Mouse (Mus musculus) spleen, adult 2 months (tissue): ENCODE results near the gene Prpf38a.

ENCODE experiments used
- CTCF ChIP-seq: fragments of 200-500 bp; IDR thresholded peaks from 2 replicates; pipeline ENCODE4 v1.5.1; 2011; ENCODE audit warnings: mild to moderate bottlenecking, inconsistent platforms; ENCODE audit not compliant: insufficient read depth, insufficient read length, insufficient replicate concordance; ENCODE audit errors: extremely low read depth
- POLR2A ChIP-seq: fragments of 200-500 bp; IDR thresholded peaks from 2 replicates; pipeline ENCODE4 v1.6.1; 2011; ENCODE audit warnings: low read depth, low read length, inconsistent platforms

DNA sequence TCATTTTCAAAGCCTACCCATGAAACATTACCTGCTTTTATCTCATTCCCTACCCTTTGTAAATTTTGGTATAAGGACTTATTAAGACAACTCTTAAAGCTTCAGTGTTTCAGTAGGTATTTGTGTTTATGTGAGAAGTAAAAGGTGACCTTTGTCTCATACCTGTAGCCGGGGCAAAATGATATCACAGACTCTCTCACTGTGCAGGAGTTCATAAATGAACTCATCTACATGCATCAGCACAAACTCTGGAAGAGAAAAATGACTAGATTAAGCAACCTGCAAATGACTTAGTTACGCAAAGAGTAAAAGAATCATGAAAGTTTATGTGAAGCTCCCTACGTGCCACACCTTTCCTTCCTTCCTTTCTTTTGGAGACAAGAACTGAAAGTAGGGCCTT, 6.5 kb downstream of the Prpf38a start:
- TF ChIP-seq CTCF (no peak), POLR2A (no peak)
